Mouse (Mus musculus): ENCODE data around the gene Hvcn1. TPM values are rescaled to one million over a fixed set of nuclear protein-coding genes. Genes with fewer than 3 reads are reported as not detected.

Hvcn1 gene
- total and polyA plus RNA-seq, 3 experiments, result 0.27 to 1.6 (median 0.27) TPM

DNA sequence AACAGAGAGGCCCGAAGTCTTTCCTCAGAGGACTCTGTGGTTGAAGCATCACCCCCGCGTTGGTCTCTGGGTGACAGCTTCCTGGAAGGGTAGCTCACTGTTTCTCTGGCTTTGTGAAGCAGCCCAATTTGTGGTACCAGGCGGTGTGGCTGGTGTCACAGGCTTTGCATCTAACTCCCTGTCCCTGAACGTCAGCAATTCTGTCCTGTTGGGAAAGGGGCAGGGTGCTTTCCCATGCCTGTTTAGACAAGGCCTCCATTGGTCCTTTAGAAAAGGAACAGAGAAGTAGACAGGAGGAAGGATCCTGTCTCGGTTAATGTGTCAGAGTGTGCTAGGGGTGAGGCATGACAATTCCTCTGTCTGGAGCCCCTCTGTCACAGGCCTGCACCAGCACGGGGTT lies 12.3 kb downstream of the Hvcn1 start:
- Histone ChIP-seq H3K4me3 (ENCODE audit: low read depth, low read length) (no peak overlapping the region), H3K27me3 (ENCODE audit: insufficient read depth, low read length) (peaks cover 32% of the 10 kb centered on the region), H3K36me3 (replicated peaks) (no peaks in the 10 kb centered on the region), H3K9me3 (replicated peaks) (no peaks in the 10 kb centered on the region), H3K4me1 (ENCODE audit: insufficient read depth, low read depth, low read length) (no peaks in the 10 kb centered on the region)
- ATAC-seq (ENCODE audit: extremely low read depth, insufficient number of reproducible peaks, low FRiP score, poor library complexity, severe bottlenecking) (no peak), DNase-seq (ENCODE audit: low spot score) (no peak)
- TF ChIP-seq GATA1 (IDR thresholded peaks at IDR 0.05; ENCODE audit: borderline replicate concordance, low read length) (no peak), POLR2AphosphoS5 (IDR thresholded peaks at IDR 0.05; ENCODE audit: insufficient replicate concordance, low read depth, low read length) (no peak), CTCF (IDR thresholded peaks at IDR 0.05; ENCODE audit: low read depth, low read length) (no peak), GATA2 (IDR thresholded peaks at IDR 0.05; ENCODE audit: borderline replicate concordance, low read depth, low read length) (no peak), TAL1 (conservative IDR thresholded peaks at IDR 0.05; ENCODE audit: low read depth, low read length) (no peak)

DNA sequence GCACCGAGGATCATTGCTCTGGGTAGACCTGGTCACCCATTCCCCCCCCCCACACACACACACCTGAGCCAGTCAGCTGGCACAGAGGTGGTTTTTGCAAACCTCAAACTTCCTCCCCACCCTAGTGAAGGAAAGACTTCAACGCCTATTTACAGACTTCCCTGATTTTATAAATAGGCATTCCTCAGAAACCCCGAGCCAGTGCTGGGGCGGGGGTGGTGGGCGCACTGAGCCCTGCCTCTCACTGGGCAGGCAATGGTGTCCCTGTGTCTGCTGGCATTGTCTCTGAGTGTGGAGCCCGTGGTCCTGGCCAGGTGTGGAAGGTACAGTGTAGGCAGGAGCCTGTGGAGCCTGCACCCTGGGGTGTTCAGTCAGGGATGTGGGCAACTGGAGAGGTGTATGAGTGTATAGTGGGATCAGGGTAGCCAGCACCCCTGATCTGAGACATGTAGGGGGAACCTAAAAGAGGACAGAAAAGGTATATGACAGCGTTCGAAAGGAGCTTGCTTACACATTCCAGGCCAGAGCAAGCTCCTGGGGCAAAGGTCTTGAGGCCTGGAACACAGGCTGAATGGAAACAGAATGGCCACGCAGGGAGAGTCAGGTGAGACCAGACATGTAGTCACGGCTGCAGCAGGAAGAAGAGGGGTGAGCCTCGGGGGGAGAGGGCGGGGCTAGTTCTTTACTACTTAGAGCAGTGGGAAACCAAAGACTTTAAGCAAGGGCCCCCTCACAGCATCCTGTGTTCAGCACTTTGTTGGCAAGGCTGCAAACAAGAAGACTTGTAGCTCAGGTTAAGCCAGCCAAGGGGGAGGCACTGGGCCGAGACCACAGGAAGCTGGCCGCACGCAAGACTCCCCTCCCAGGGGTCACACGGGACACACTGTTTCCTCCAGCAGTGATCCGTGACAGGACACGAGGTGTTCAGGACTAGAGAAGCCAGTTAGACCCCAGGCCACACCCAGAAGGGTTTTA lies 13.3 kb downstream of the Hvcn1 start:
- H3K36me3 ChIP-seq (replicated peaks), result no peaks in the 10 kb centered on the region

DNA sequence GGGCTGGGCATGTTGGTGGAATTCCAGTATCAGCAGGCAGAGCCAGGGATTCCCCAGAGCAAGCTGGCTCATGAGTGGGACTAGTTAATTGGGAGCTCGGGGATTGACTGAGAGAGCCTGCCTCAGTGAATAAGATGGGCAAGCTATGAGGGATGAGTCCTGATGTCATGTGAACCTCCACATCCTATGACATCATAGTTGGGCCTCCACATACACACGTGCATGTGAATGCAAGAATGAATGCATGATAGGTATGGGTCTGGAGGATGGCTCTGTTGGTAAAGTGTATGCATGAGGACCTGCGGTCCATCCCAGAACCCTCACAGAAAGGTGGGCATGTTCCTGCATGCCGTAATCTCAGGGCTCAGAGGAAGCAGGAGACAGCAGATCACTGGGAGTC lies 14.5 kb downstream of the Hvcn1 start:
- no peaks in the 10 kb centered on the region for H3K36me3 ChIP-seq (replicated peaks)
- TF ChIP-seq CTCF (IDR thresholded peaks at IDR 0.05; ENCODE audit: low read depth, low read length) (no peak), GATA2 (IDR thresholded peaks at IDR 0.05; ENCODE audit: borderline replicate concordance, low read depth, low read length) (no peak), TAL1 (conservative IDR thresholded peaks at IDR 0.05; ENCODE audit: low read depth, low read length) (no peak), POLR2AphosphoS5 (IDR thresholded peaks at IDR 0.05; ENCODE audit: insufficient replicate concordance, low read depth, low read length) (no peak), GATA1 (IDR thresholded peaks at IDR 0.05; ENCODE audit: borderline replicate concordance, low read length) (no peak)
- no peaks in the 10 kb centered on the region for H3K4me1 ChIP-seq (ENCODE audit: insufficient read depth, low read depth, low read length)
- DNase-seq (ENCODE audit: low spot score), result no peak
- H3K9me3 ChIP-seq (replicated peaks), result no peaks in the 10 kb centered on the region
- no peak for ATAC-seq (ENCODE audit: extremely low read depth, insufficient number of reproducible peaks, low FRiP score, poor library complexity, severe bottlenecking)
- H3K27me3 ChIP-seq (ENCODE audit: insufficient read depth, low read length), result peaks cover 39% of the 10 kb centered on the region
- no peak overlapping the region for H3K4me3 ChIP-seq (ENCODE audit: low read depth, low read length)

More for the DNA sequence above, 13.3 kb downstream of the Hvcn1 start:
- TF ChIP-seq GATA1 (IDR thresholded peaks at IDR 0.05; ENCODE audit: borderline replicate concordance, low read length) (no peak), GATA2 (IDR thresholded peaks at IDR 0.05; ENCODE audit: borderline replicate concordance, low read depth, low read length) (no peak), TAL1 (conservative IDR thresholded peaks at IDR 0.05; ENCODE audit: low read depth, low read length) (no peak), CTCF (IDR thresholded peaks at IDR 0.05; ENCODE audit: low read depth, low read length) (no peak), POLR2AphosphoS5 (IDR thresholded peaks at IDR 0.05; ENCODE audit: insufficient replicate concordance, low read depth, low read length) (no peak)
- ATAC-seq (ENCODE audit: extremely low read depth, insufficient number of reproducible peaks, low FRiP score, poor library complexity, severe bottlenecking) (no peak), DNase-seq (ENCODE audit: low spot score) (no peak)
- Histone ChIP-seq H3K9me3 (replicated peaks) (no peaks in the 10 kb centered on the region), H3K27me3 (ENCODE audit: insufficient read depth, low read length) (peaks cover 37% of the 10 kb centered on the region), H3K4me3 (ENCODE audit: low read depth, low read length) (no peak overlapping the region), H3K4me1 (ENCODE audit: insufficient read depth, low read depth, low read length) (no peaks in the 10 kb centered on the region)

DNA sequence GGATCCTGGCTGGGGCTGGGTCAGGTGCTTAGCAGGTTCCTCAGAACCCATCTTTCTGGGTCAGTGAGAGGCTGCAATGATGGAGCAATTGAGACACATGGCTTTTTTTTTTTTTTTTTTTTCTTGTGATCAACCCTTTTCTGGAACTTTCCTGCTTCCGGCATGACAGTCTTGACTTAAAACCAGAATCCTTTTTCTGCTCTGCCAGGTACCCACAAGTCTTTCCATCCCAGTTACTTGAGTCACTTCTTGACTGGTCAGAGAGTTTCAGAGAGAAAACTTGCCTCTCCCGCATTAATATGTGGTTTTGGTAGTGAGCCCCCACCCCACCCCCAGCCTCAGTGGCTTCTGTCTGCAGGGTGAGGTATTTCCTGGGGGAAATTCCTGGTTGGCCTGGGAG lies 17.7 kb downstream of the Hvcn1 start:
- Histone ChIP-seq H3K4me1 (ENCODE audit: insufficient read depth, low read depth, low read length) (no peaks in the 10 kb centered on the region), H3K36me3 (replicated peaks) (no peaks in the 10 kb centered on the region), H3K27me3 (ENCODE audit: insufficient read depth, low read length) (peaks cover 34% of the 10 kb centered on the region), H3K9me3 (replicated peaks) (0 out of 2 replicates have a peak, but pooled peaks cover 2% of the 10 kb centered on the region), H3K4me3 (ENCODE audit: low read depth, low read length) (no peak overlapping the region)
- TF ChIP-seq GATA2 (IDR thresholded peaks at IDR 0.05; ENCODE audit: borderline replicate concordance, low read depth, low read length) (no peak), POLR2AphosphoS5 (IDR thresholded peaks at IDR 0.05; ENCODE audit: insufficient replicate concordance, low read depth, low read length) (no peak), TAL1 (conservative IDR thresholded peaks at IDR 0.05; ENCODE audit: low read depth, low read length) (no peak), CTCF (IDR thresholded peaks at IDR 0.05; ENCODE audit: low read depth, low read length) (no peak), GATA1 (IDR thresholded peaks at IDR 0.05; ENCODE audit: borderline replicate concordance, low read length) (no peak)
- ATAC-seq (ENCODE audit: extremely low read depth, insufficient number of reproducible peaks, low FRiP score, poor library complexity, severe bottlenecking) (no peak), DNase-seq (ENCODE audit: low spot score) (no peak)

DNA sequence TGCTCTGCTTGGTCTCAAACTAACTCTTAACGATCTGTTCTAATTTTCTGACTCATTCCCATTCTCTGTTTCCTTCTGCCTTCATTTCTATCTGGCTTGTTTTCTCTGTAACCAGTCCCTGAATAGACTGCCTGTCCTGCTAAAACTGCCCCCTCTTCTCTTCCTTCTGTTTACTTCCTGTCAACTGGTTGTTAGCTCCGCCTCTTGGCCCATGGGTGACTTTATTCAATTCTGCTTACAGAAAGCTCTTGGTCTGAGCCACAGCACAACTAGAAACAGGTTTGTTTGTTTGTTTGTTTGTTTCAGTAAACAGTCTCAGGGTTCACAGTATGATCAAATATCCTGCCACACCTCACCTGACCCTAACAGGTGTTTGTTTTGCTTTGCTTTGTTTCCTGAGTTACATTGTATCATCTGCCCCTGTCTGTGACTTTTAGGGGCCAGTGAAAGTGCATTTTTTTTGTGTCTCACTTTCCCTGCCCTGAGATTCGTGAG lies 21.7 kb downstream of the Hvcn1 start:
- no peak for ATAC-seq (ENCODE audit: extremely low read depth, insufficient number of reproducible peaks, low FRiP score, poor library complexity, severe bottlenecking)
- Histone ChIP-seq H3K27me3 (ENCODE audit: insufficient read depth, low read length) (peaks cover 24% of the 10 kb centered on the region), H3K4me1 (ENCODE audit: insufficient read depth, low read depth, low read length) (no peaks in the 10 kb centered on the region), H3K9me3 (replicated peaks) (0 out of 2 replicates have a peak, but pooled peaks cover 2% of the 10 kb centered on the region), H3K4me3 (ENCODE audit: low read depth, low read length) (no peak overlapping the region), H3K36me3 (replicated peaks) (no peaks in the 10 kb centered on the region)
- TF ChIP-seq TAL1 (conservative IDR thresholded peaks at IDR 0.05; ENCODE audit: low read depth, low read length) (no peak), GATA2 (IDR thresholded peaks at IDR 0.05; ENCODE audit: borderline replicate concordance, low read depth, low read length) (no peak), POLR2AphosphoS5 (IDR thresholded peaks at IDR 0.05; ENCODE audit: insufficient replicate concordance, low read depth, low read length) (no peak)
- no peak for DNase-seq (ENCODE audit: low spot score)

DNA sequence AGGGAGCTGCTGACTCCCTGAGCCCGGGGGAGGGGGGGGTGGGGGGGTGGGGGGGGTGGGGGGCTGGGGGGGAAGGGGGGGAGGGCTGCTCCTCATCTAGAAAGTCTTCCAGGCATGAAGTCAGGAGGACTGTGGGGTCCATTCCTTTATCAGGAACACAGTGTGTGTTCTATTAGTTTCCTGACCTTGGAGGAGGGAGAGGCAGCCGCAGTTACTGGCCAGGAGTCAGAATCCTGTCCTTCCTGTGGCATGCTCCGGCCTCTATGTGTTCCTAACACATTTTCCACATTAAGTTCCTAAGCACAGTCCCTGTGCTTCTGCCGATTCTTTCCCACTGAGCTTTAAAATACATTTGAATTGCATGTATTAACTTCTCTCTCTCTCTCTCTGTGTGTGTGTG lies 22.2 kb downstream of the Hvcn1 start:
- peaks cover 28% of the 10 kb centered on the region for H3K27me3 ChIP-seq (ENCODE audit: insufficient read depth, low read length)
- 0 out of 2 replicates have a peak, but pooled peaks cover 2% of the 10 kb centered on the region for H3K9me3 ChIP-seq (replicated peaks)
- DNase-seq (ENCODE audit: low spot score), result no peak
- H3K4me3 ChIP-seq (ENCODE audit: low read depth, low read length), result no peak overlapping the region
- no peaks in the 10 kb centered on the region for H3K36me3 ChIP-seq (replicated peaks)
- TF ChIP-seq TAL1 (conservative IDR thresholded peaks at IDR 0.05; ENCODE audit: low read depth, low read length) (no peak), CTCF (IDR thresholded peaks at IDR 0.05; ENCODE audit: low read depth, low read length) (no peak), GATA2 (IDR thresholded peaks at IDR 0.05; ENCODE audit: borderline replicate concordance, low read depth, low read length) (no peak), POLR2AphosphoS5 (IDR thresholded peaks at IDR 0.05; ENCODE audit: insufficient replicate concordance, low read depth, low read length) (no peak), GATA1 (IDR thresholded peaks at IDR 0.05; ENCODE audit: borderline replicate concordance, low read length) (no peak)
- no peak for ATAC-seq (ENCODE audit: extremely low read depth, insufficient number of reproducible peaks, low FRiP score, poor library complexity, severe bottlenecking)
- no peaks in the 10 kb centered on the region for H3K4me1 ChIP-seq (ENCODE audit: insufficient read depth, low read depth, low read length)
